Comparison of ENCODE assay signal across 8 mouse cellular contexts in the genomic region with DNA sequence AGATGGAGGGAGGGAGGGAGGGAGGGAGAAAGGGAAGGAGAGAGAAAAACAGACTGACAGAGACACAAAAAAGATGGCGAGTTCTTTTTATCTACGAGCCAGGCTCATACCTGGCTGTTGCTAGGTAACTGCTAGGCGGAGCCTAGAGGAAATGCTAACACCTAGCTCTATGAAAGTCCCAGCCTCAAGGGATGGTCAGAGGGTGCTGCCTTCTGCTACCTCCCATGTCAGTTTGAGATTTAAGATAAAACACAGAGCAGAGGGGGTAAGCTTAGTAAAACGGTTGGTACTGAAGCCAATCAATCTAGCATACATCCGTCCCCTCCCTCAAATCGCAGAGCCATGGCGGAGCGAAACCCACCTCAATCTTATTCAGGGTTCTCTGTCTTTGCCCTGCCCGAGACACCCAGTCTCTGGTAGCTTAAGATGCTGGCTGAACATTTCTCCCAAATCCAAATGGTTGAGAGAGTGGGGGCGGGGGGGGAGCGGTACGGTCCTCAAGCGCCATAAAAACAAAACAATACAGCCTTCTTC. TPM values are rescaled to one million over a fixed set of nuclear protein-coding genes. Genes with fewer than 3 reads are reported as not detected.
DNase-seq lines count a peak whose midpoint lies in the region; ATAC-seq and TF ChIP-seq lines count a peak whose summit lies in the region.

No protein-coding gene starts in this region.

- H3K4me3 ChIP-seq in forebrain, embryonic 16.5 days (replicated peaks; ENCODE audit: low read length) = peak overlapping the region; percentile 60
- peak overlapping the region; percentile 46 for H3K4me3 ChIP-seq in liver, postnatal 0 days (ENCODE audit: low read depth, low read length)
- H3K4me3 ChIP-seq in stomach, embryonic 16.5 days (replicated peaks; ENCODE audit: low read length) = peak overlapping the region; percentile 55

- H3K27me3 ChIP-seq in forebrain, embryonic 16.5 days (replicated peaks; ENCODE audit: control insufficient read depth, insufficient read depth, low read length) = no peaks in the 10 kb centered on the region
- H3K27me3 ChIP-seq in liver, postnatal 0 days (ENCODE audit: insufficient read depth, low read length) = peaks cover 27% of the 10 kb centered on the region
- no peaks in the 10 kb centered on the region for H3K27me3 ChIP-seq in stomach, embryonic 16.5 days (ENCODE audit: control insufficient read depth, insufficient read depth, low read length)

- no peak for TF ChIP-seq EP300 in liver, postnatal 0 days (IDR thresholded peaks at IDR 0.05; ENCODE audit: low read depth)

- no peaks in the 10 kb centered on the region for H3K9me3 ChIP-seq in forebrain, embryonic 16.5 days (ENCODE audit: control insufficient read depth, low read length)
- H3K9me3 ChIP-seq in liver, postnatal 0 days (ENCODE audit: low read length) = no peaks in the 10 kb centered on the region
- no peaks in the 10 kb centered on the region for H3K9me3 ChIP-seq in stomach, embryonic 16.5 days (replicated peaks; ENCODE audit: control insufficient read depth, low read length)

- under 1% methylated on average over 13 of the region's 13 CpGs for WGBS in forebrain, embryonic 16.5 days
- WGBS in liver, postnatal 0 days (ENCODE audit: insufficient replicate concordance) = 12% methylated on average over 13 of the region's 13 CpGs
- WGBS in stomach, embryonic 16.5 days = 6% methylated on average over 13 of the region's 13 CpGs

- TF ChIP-seq CTCF in liver, postnatal 0 days (IDR thresholded peaks at IDR 0.05; ENCODE audit: low read depth) = no peak

- peak overlapping the region; percentile 88 for H3K9ac ChIP-seq in forebrain, embryonic 16.5 days (replicated peaks; ENCODE audit: low read depth, low read length)
- H3K9ac ChIP-seq in liver, postnatal 0 days (replicated peaks) = peak overlapping the region; percentile 53; the same call in 1 of the 2 replicates
- peak overlapping the region; percentile 73 for H3K9ac ChIP-seq in stomach, embryonic 16.5 days (ENCODE audit: low read length)

- H3K4me1 ChIP-seq in forebrain, embryonic 16.5 days (replicated peaks; ENCODE audit: control insufficient read depth, insufficient read depth, low read length) = peaks cover 34% of the 10 kb centered on the region
- peaks cover 8% of the 10 kb centered on the region for H3K4me1 ChIP-seq in liver, postnatal 0 days (ENCODE audit: insufficient read depth)
- peaks cover 24% of the 10 kb centered on the region for H3K4me1 ChIP-seq in stomach, embryonic 16.5 days (ENCODE audit: control insufficient read depth, insufficient read depth, low read length)

- H3K36me3 ChIP-seq in forebrain, embryonic 16.5 days (ENCODE audit: control insufficient read depth, insufficient read depth) = no peaks in the 10 kb centered on the region
- H3K36me3 ChIP-seq in liver, postnatal 0 days (replicated peaks; ENCODE audit: insufficient read depth, low read length) = no peaks in the 10 kb centered on the region
- H3K36me3 ChIP-seq in stomach, embryonic 16.5 days (ENCODE audit: control insufficient read depth, insufficient read depth, low read length) = no peaks in the 10 kb centered on the region

- H3K27ac ChIP-seq in forebrain, embryonic 16.5 days (ENCODE audit: low read length) = peak overlapping the region; percentile 97
- H3K27ac ChIP-seq in liver, postnatal 0 days (ENCODE audit: low read depth) = no peak overlapping the region
- H3K27ac ChIP-seq in stomach, embryonic 16.5 days (ENCODE audit: low read length) = peak overlapping the region; percentile 23; the same call in 1 of the 2 replicates

- H3K4me2 ChIP-seq in forebrain, embryonic 16.5 days (ENCODE audit: low read length) = peak overlapping the region; percentile 81
- peak overlapping the region; percentile 78 for H3K4me2 ChIP-seq in liver, postnatal 0 days (ENCODE audit: low read depth, low read length)
- H3K4me2 ChIP-seq in stomach, embryonic 16.5 days (ENCODE audit: low read depth, low read length) = peak overlapping the region; percentile 99

- ATAC-seq in cerebellum, adult (ENCODE audit: insufficient number of reproducible peaks, low FRiP score, low TSS enrichment) = peak; percentile 62
- peak; percentile 34 for ATAC-seq in forebrain, embryonic 16.5 days
- ATAC-seq in liver, postnatal 0 days = no peak
- ATAC-seq in stomach, embryonic 16.5 days (ENCODE audit: insufficient read depth, low FRiP score) = peak; percentile 51; the same call in 1 of the 2 replicates
- ATAC-seq in megakaryocyte progenitor cell, adult 5-6 weeks (replicated peaks; ENCODE audit: poor library complexity) = no peak
- no peak for ATAC-seq in inflammation-experienced regulatory T-cells, adult 6 months

- DNase-seq in cerebellum, adult 11 months = no peak
- DNase-seq in ES-CJ7 (ENCODE audit: low read depth, low spot score) = peak; percentile 79
- no peak for DNase-seq in liver, postnatal 0 days

RNA-seq across cellular contexts. Expression of a gene that starts 27.0 kb away (rescaled TPM):
- 53.4 and 62.5 TPM in 2 replicates for polyA plus RNA-seq in forebrain, embryonic 16.5 days (2015; fragmentation: Nextera tagmentation; extraction: Ambion mirVana)
- polyA plus RNA-seq in liver, postnatal 0 days (2015; fragmentation: Nextera tagmentation; extraction: Ambion mirVana) = 5.7 and 6.5 TPM in 2 replicates
- polyA plus RNA-seq in stomach, embryonic 16.5 days (2015; fragmentation: Nextera tagmentation; extraction: Ambion mirVana) = 21.1 and 26.3 TPM in 2 replicates
- 0.84 and 2.1 TPM in 2 replicates for total RNA-seq in megakaryocyte progenitor cell, adult 5-6 weeks (2015)
- 0.98 and 8.5 TPM in 2 replicates for total RNA-seq in megakaryocyte progenitor cell, adult 5-6 weeks (2017)
- under 1 TPM in 1 of 3 experiments, not detected in 2; 0.21 TPM for polyA plus RNA-seq in inflammation-experienced regulatory T-cells, adult 6 months (2017; shearing (Covaris generic))

Comparison
In these comparisons a context has a peak if more than half of its experiments do, and no peak if none do; other contexts are left out.
1. ATAC-seq: peak in cerebellum, adult (single experiment), forebrain, embryonic 16.5 days (single experiment) and stomach, embryonic 16.5 days (single experiment); none in liver, postnatal 0 days (single experiment), megakaryocyte progenitor cell, adult 5-6 weeks (single experiment) and inflammation-experienced regulatory T-cells, adult 6 months (single experiment).
2. Peak in every context shown above with its lines, with median percentiles within 50 percentile points of each other: H3K4me2 ChIP-seq, H3K4me3 ChIP-seq and H3K9ac ChIP-seq.